Mouse (Mus musculus) ES-Bruce4 (cell line): ENCODE data around the gene Lpcat3.

Experiments
- CTCF ChIP-seq: IDR thresholded peaks from one replicate; pipeline ENCODE4 v1.8.1; 2011; ENCODE audit warnings: low read depth, low read length
- POLR2A ChIP-seq: IDR thresholded peaks from one replicate; pipeline ENCODE4 v1.8.1; 2011; ENCODE audit warnings: low read length; ENCODE audit not compliant: insufficient read depth

DNA sequence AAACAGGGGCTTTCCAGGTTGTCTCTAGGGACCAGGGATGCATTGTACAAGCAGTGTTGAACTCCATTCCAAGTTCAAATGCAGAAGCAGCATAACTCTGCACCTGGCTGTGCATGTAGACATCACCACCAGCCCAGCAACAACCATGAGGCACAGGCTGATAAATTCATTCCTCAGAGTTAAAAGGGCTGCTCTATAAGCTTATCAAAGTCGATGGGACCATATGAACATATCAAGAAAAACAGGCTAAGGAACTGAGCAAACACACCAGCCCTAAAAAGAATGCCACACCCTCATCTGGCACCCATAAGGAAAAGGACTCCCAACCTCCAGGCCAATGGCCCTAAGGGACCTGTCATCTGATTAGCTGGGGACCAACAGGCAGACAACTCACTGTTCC lies 16.4 kb upstream of the Lpcat3 start:
- TF ChIP-seq CTCF (no peak), POLR2A (no peak)
